Mouse (Mus musculus): Measurements from ENCODE around the gene Ttc33.

The Ttc33 gene

DNA sequence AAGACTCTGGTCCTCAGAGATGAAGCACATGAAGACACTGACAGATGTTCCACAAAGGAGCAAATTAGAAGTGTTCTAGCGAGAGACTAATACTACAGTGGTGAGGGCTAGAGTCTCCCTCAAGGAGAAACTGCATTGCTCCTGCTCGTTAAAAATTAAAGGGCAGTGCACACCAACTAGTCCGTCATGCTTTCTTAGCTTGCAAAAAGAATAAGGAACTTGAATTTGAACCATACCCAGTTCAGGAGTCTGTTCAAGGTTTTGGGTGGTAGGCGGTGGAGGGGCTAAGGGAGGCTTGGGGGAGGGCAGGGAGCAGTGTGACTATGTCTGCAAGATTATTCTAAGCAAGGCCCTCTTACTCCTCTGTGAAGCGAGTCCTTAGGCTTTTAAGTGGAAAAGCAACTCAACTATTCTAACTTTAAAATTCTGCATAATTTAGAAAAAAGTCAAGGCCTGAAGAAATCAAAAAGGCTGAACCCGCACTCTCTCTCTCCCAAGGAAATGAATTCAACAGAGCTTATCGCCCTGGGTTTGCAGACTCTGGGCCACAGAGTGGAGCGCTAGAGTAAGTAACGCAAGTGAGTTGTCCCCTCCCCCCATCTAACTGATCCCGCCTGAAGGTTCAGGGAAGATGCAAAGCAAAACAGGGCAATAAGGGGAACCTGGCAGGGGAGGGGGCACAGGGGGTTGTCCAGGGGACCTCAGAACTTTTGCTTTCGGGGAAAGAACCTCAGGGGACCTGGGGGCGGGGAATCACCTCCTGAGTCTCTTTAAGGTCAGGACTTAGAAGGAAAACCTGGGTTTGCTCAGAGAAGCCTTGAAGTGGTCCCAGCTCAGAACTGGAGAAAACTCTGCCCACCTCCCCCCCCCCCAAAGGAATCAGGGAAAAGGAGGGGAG is 56.2 kb downstream of the Ttc33 start:
- DNase-seq (ENCODE audit: low spot score in 2 of 2): no peak

DNA sequence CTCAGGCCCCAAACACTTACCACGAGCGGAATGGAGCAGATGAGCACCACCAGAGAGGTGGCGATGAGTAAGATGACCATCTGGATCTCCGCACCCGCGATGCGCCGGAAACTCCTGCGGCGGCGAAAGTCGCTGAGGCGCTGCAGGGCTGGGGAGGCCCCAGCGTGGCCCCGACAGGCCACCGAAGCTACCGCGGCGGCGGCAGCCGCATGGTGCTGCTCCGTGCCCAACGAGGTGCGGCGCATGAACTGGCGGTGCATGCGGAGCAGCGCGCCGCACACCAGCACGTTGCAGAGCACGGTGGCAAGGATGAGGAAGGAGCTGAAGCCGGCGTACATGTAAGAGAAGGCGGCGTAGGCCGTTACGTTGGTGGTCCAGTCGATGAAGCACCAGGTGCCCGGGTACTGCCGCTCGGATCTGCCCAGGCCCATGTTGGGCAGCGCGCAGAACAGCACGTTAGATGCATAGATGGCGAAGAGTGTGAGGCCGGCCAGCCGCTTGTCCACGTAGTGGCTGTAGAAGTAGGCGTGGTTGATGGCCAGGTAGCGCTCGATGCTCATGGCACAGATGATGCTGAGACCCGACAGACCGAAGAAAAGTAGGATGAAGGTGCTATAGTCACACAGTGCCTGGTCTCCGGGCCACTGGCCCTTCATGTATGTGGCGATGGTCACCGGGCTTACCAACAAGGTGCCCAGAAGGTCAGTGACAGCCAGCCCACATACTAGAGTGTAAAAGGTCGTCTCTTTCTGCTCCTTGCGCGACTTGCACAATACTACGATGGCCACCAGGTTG is 57.1 kb downstream of the Ttc33 start:
- no peak for DNase-seq (ENCODE audit: low spot score in 2 of 2)

DNA sequence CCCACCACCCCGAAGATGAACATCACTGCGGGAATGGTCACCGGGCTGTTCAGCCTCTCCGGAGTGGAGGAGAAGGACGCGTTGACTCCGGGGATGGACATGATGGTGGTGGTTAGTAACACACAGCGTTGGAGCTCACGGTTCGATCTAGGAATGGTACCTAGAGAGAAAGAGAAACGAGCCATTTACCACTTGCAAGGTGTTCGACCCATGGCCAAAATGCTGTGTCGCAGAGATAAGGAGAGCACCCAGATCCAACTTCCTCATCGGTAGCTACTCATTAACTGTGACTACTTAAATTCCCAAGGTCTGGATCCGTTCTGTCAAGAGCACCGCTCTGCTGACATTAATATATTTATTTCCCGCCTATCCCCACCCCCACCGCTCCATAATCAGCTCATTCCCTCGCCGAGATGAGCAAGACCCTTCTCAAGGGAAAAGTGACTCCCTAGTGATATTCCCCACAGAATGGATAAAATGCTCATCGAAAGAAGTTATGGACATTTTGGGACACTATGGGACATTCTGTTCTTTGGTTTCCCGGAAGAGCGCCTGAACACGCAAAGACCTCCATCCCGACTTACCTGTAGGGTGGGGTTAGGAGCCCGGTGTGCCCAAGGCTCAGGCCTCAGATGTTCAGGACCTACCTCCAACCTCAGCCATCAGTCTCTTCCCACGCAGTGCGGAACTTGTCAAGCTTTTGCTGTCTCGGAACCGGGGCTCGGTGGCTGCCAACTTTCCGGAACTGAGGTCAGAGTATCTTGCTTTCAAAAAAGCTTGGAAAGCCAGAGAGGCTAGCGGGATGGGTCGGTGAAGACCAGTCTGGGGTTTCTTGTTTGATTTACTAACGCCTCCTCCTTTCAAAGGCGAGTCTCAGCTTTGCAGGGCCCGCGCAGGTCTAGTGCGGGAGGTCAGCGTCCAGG is 58.0 kb downstream of the Ttc33 start:
- DNase-seq (ENCODE audit: low spot score in 2 of 2): no peak

DNA sequence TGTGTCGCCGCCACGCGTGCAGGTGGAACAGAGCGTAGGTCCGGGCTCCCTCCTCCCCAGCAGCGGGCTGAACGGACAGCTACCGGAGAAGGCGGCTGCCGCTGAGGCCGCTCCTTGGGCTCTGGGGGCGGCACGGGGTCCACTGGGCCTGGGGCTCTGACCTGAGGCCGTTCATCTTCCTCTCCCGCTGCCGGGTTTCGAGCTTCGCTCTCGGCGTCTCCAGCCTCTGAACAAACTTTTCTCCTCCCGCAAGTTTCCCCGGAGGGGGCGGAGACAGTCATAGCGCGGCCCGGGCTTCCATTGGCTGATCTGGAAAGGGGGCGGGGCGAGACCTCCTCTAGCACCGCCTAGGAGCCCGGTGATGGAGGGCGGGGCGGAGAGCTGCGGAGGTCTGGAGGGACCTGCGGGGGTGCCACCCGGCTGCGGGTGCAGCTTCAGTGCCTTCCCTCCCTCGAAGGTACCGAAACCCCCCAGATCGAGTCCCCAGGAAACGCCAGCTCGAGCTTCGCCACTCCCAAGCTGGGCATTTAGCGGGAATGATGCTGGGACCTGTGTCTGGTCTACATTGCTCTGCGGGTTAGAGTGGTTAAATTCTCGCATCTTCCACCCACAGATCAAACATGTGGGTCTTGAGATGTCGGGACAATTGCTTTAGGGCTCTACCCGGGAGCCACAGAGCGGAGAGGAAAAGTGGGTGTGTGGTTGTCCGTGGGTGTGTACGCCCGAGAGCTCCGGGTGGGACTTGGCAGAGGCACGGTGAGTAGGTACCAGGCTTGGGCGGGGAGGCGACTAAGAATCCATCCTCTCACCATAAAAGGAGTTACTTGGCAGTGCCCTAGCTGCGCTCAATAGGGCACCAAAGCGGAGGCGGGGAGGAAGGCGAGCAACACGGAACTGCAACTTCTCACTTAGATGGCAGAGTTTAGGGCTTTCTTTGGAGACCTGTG is 58.9 kb downstream of the Ttc33 start, which contains the start of gene Ptger4:
Ptger4 (minus strand) TSS at position 229 of the 947 bp plus-strand sequence.
- DNase-seq (ENCODE audit: low spot score in 2 of 2): peak; percentile 86 to 96

- no peak for DNase-seq (ENCODE audit: low spot score in 2 of 2)
Observed at GRCm38 (mm10) chr15:5250182-5250581, 64.9 kb downstream of the Ttc33 start.

GRCm38 (mm10) chr15:5260183-5260582 is 74.9 kb downstream of the Ttc33 start:
- no peak for DNase-seq (ENCODE audit: low spot score in 2 of 2)

- no peak for DNase-seq (ENCODE audit: low spot score in 2 of 2)
Observed at GRCm38 (mm10) chr15:5261004-5261403, 75.7 kb downstream of the Ttc33 start.

DNA sequence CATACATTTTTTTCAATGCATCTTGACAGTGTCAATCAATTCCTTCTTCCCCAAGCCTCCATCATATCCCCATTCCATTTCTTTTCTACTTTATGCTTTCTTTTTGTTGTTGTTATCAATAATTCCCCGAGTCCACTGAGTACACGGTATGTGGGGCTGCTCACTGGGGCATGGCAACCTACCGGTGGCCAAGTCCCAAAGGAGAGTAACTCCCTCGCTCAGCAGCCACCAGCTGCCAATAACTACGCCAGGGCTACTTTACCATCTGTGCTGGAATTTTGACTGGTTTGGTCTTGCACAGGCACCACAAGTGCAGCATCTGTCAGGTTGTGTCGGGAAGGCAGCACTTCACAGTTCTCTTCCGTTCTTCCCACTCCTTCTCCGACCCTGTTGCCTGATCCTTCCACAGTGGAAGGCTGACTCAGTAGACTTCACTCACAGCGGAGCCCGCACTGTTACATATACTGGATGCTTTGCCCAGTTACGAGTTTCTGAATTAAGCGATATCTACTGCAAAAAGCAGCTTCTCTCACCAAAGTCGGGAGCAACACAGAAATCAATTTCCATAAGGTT is 76.9 kb downstream of the Ttc33 start:
- DNase-seq (ENCODE audit: low spot score in 2 of 2): no peak

GRCm38 (mm10) chr15:5262874-5263504 is 77.7 kb downstream of the Ttc33 start:
- no peak for DNase-seq (ENCODE audit: low spot score in 2 of 2)

DNA sequence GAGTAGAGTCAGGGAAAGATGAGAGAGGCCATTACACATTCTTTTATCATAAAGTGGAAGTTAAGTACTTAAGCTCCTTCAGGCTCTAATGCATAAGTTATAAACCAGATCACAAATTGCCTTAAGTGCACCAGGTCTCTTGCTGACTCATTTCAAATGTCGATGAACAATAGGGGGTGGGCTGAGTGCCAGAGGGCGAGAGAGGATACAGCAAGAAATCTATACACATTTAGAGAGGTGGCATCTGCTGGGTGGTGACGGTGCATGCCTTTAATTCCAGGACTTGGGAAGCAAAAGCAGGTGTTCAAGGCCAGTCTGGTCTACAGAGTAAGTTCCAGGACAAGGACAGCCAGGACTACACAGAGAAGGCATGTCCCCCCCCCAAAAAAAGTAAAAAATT is 80.8 kb downstream of the Ttc33 start:
- no peak for DNase-seq (ENCODE audit: low spot score in 2 of 2)
